Mouse (Mus musculus) thymus, adult 2 months (tissue): Measurements from ENCODE around the gene Ceacam10. TPM values are rescaled to one million over a fixed set of nuclear protein-coding genes. Genes with fewer than 3 reads are reported as not detected.

ENCODE experiments used
- DNase-seq: peaks from one replicate; pipeline ENCODE4 v3.0.0; 2021
- H3K27ac ChIP-seq: fragments of 200-500 bp; 2 replicates; pipeline ENCODE4 v1.5.1; 2012; ENCODE audit warnings: low read length, control low read depth; ENCODE audit not compliant: control insufficient read depth, insufficient read depth
- H3K27me3 ChIP-seq: fragments of 200-500 bp; 2 replicates; pipeline ENCODE4 v1.6.1; 2012; ENCODE audit warnings: mild to moderate bottlenecking, low read length, moderate library complexity, mixed read lengths; ENCODE audit not compliant: control insufficient read depth, insufficient read depth
- H3K36me3 ChIP-seq: fragments of 200-500 bp; 2 replicates; pipeline ENCODE4 v1.6.1; 2012; ENCODE audit warnings: mild to moderate bottlenecking, low read length, moderate library complexity; ENCODE audit not compliant: control insufficient read depth, insufficient read depth
- H3K4me1 ChIP-seq: fragments of 200-500 bp; replicated peaks from 2 replicates; pipeline ENCODE4 v1.6.1; 2012; ENCODE audit warnings: low read length; ENCODE audit not compliant: control insufficient read depth, insufficient read depth
- H3K4me3 ChIP-seq: fragments of 200-500 bp; 2 replicates; pipeline ENCODE4 v1.5.1; 2012; ENCODE audit warnings: mild to moderate bottlenecking, low read length, control low read depth, moderate library complexity; ENCODE audit not compliant: control insufficient read depth, insufficient read depth
- CTCF ChIP-seq: fragments of 200-500 bp; IDR thresholded peaks from 2 replicates; pipeline ENCODE4 v1.5.1; 2012; ENCODE audit warnings: mild to moderate bottlenecking, control low read depth, low read length, moderate library complexity, borderline replicate concordance; ENCODE audit not compliant: control insufficient read depth, poor library complexity, insufficient read depth; ENCODE audit errors: extremely low read depth
- POLR2A ChIP-seq: fragments of 200-500 bp; IDR thresholded peaks from 2 replicates; pipeline ENCODE4 v1.6.1; 2012; ENCODE audit warnings: mild to moderate bottlenecking, low read length, control low read depth, moderate library complexity; ENCODE audit not compliant: control insufficient read depth, poor library complexity, insufficient read depth; ENCODE audit errors: extremely low read depth
- WGBS: fragments of 180-500 bp; shearing (Covaris S2); methylation state at CpG from one replicate; pipeline ENCODE4 v1.1.7; 2018; 5-methylcytosine and 5-hydroxymethylcytosine counted together
- polyA plus RNA-seq: library from polyadenylated mRNA; depleted of rRNA; stranded (reverse); fragments of >200 nt; gene quantifications from 2 replicates; pipeline ENCODE4 v1.2.3, GENCODE M21; 2012

The Ceacam10 gene
- polyA plus RNA-seq, 1 experiment = 2.1 TPM

DNA sequence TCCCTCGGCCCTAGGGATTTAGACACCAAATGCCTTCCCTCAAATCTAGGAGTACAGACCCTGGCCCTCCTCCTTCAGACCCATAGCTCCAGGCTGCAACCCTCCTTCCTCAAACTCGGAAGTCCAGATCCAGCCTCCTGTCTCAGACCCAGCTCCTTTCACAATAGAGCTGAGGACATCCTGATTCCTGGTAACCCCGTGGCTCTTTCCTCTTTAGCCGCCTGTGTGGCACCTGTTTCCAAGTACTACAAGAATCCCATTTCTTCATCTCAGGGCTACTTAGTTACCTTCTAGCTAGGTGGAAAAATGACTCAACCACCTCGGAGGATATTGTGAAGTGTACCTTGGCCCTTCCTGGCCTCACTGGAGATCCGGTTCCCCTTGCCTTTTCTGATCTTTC, 15.8 kb upstream of the Ceacam10 start:
- TF ChIP-seq POLR2A (no peak), CTCF (no peak)
- no peaks in the 10 kb centered on the region for H3K27me3 ChIP-seq
- no peak for DNase-seq
- H3K4me1 ChIP-seq = no peaks in the 10 kb centered on the region
- 74% methylated on average over 6 of the region's 6 CpGs for WGBS
- no peak overlapping the region for H3K4me3 ChIP-seq
- no peak overlapping the region for H3K27ac ChIP-seq
- no peaks in the 10 kb centered on the region for H3K36me3 ChIP-seq

DNA sequence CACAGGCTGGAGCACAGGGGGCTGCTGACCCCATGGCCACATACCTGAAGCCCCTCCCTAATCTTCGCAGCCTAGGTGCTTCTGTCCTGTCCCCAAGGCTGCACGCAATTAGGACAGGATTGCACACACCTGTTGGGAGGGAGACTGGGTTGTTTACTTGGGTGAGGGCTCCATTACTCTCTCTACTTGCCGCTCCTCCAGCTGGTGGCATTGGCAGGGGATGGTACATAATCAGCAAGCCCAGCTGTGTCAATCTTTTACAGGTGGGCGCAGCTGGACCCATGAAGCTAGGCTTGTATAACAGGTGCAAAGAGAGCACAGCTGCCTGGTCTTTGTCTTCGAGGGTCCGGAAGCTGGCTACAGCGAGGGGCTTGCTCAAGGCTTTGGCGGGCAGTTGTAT, 14.4 kb upstream of the Ceacam10 start:
- H3K27me3 ChIP-seq = no peaks in the 10 kb centered on the region
- no peak for DNase-seq
- 93% methylated on average over 8 of the region's 8 CpGs for WGBS
- no peak overlapping the region for H3K4me3 ChIP-seq
- no peak overlapping the region for H3K27ac ChIP-seq
- no peaks in the 10 kb centered on the region for H3K4me1 ChIP-seq
- H3K36me3 ChIP-seq = no peaks in the 10 kb centered on the region
- TF ChIP-seq POLR2A (no peak), CTCF (no peak)

DNA sequence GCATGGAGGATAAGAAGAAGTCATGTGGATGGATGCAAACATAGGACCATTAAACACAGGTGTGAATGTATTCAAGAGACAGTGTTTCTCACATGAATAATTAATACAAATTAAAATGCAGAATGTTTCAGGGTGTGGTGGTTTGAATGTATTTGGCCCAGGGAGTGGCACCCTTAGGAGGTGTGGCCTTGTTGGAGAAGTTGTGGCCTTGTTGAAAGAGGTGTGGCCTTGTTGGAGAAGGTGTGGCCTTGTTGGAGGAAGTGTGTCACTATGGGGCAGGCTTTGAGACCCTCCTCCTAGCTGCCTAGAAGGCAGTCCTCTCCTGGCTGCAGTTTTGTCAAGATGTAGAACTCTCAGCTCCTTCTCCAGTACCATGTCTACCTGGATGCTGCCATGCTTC, 5.6 kb upstream of the Ceacam10 start:
- Histone ChIP-seq H3K36me3 (no peaks in the 10 kb centered on the region), H3K27me3 (no peaks in the 10 kb centered on the region), H3K27ac (no peak overlapping the region), H3K4me3 (no peak overlapping the region), H3K4me1 (no peaks in the 10 kb centered on the region)
- DNase-seq = no peak
- TF ChIP-seq CTCF (no peak), POLR2A (no peak)

DNA sequence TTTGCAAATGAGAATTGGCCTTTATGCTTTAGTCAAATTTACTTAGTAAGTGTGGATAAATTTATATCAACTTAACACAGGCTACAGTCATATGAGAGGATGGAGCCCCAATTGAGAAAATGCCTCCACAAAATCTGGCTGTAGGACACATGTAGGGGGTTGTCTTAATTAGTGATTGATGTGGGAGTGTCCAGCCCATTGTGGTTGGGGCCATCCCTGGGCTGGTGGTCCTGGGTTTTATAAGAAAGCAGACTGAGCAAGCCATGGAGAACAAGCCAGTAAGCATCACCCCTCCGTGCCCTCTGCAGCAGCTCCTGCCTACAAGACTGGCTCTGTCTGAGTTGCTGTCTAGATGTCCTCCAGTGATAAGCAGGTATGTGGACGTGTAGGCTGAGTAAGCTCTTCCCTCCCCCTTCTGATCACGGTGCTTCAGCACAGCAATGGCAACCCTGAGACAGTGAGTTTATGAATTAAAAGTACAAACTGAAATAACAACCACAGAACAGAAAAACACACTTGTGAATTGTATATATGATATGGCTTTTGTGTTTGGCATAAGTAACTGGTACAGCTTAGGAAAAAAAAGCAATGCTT, 3.0 kb upstream of the Ceacam10 start:
- TF ChIP-seq POLR2A (no peak), CTCF (no peak)
- 43% methylated on average over 3 of the region's 3 CpGs for WGBS
- Histone ChIP-seq H3K4me1 (no peaks in the 10 kb centered on the region), H3K36me3 (no peaks in the 10 kb centered on the region), H3K4me3 (no peak overlapping the region), H3K27me3 (no peaks in the 10 kb centered on the region), H3K27ac (no peak overlapping the region)
- no peak for DNase-seq

DNA sequence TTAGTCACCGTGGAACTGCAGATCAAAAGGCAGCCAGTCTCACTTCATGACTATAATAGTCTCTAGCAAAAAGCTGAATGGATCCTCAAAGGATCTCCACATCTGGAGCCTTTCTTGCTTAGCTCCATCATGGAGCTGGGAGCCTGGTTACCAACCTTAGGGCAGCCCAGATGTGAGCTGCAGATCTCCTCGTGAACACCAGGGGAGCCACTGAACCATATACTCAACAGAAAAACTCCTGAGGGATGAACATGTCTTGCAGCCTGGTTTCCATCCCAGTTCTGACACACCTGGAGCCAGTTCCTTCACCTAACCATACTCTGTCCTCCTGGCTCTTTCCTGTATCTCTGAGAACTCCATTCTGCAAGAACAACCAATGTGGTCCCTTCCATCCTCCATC, 861 bp upstream of the Ceacam10 start:
- H3K27me3 ChIP-seq = no peaks in the 10 kb centered on the region
- no peak overlapping the region for H3K4me3 ChIP-seq
- no peaks in the 10 kb centered on the region for H3K4me1 ChIP-seq
- no peak for DNase-seq
- no peaks in the 10 kb centered on the region for H3K36me3 ChIP-seq
- WGBS = 92% methylated on average over 2 of the region's 2 CpGs
- no peak overlapping the region for H3K27ac ChIP-seq
- TF ChIP-seq POLR2A (no peak), CTCF (no peak)

DNA sequence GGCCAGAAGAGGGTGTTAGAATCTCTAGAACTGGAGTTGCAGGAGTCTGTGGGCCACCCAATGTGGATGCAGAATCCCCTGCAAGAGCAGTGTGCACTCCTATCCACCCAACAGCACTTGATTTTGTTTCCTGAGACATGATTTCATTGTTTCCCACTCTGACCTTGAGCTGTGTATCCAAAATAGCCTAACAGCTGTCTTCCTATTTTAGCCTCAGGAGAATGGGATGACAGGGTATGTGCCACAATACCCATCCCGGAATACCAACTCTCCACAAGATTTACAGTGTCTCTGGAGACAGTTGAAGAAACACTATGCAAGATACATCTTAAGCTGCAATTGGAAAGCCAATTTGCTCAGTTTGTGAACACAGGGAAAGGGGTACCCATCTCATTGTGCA, 20.9 kb downstream of the Ceacam10 start:
- no peak overlapping the region for H3K27ac ChIP-seq
- WGBS = 95% methylated on average over 1 of the region's 1 CpGs
- no peaks in the 10 kb centered on the region for H3K27me3 ChIP-seq
- DNase-seq = no peak
- TF ChIP-seq POLR2A (no peak), CTCF (no peak)
- no peaks in the 10 kb centered on the region for H3K4me1 ChIP-seq
- no peaks in the 10 kb centered on the region for H3K36me3 ChIP-seq
- H3K4me3 ChIP-seq = no peak overlapping the region
